Mouse (Mus musculus): ENCODE measurements around the gene Heatr4. TPM values are rescaled to one million over a fixed set of nuclear protein-coding genes. Genes with fewer than 3 reads are reported as not detected.

Gene Heatr4
- polyA plus RNA-seq, 1 experiment from 2014 or later, result 0.10 TPM

Other genes starting within 250 kb of the Heatr4 start
- 1.4 and 2.2 TPM in 2 replicates for gene Papln, start 221.2 kb downstream of the Heatr4 start, polyA plus RNA-seq (2014; fragmentation: Nextera tagmentation; extraction: Ambion mirVana)
- 34.8 and 36.5 TPM in 2 replicates for gene Numb, start 62.9 kb downstream of the Heatr4 start, polyA plus RNA-seq (2014; fragmentation: Nextera tagmentation; extraction: Ambion mirVana)
- 10.1 and 11.7 TPM in 2 replicates for gene Riox1, start 34.2 kb downstream of the Heatr4 start, polyA plus RNA-seq (2014; fragmentation: Nextera tagmentation; extraction: Ambion mirVana)
- gene Acot2, start 3.0 kb upstream of the Heatr4 start, polyA plus RNA-seq (2014; fragmentation: Nextera tagmentation; extraction: Ambion mirVana), result 27.2 and 27.3 TPM in 2 replicates
- 44.4 and 48.8 TPM in 2 replicates for gene Acot1, start 24.6 kb upstream of the Heatr4 start, polyA plus RNA-seq (2014; fragmentation: Nextera tagmentation; extraction: Ambion mirVana)
- 0.33 and 0.70 TPM in 2 replicates for gene Acot4, start 53.5 kb upstream of the Heatr4 start, polyA plus RNA-seq (2014; fragmentation: Nextera tagmentation; extraction: Ambion mirVana)
- gene Gm49366, start 54.1 kb upstream of the Heatr4 start, polyA plus RNA-seq (2014; fragmentation: Nextera tagmentation; extraction: Ambion mirVana), result not detected in 2 replicates
- gene Acot3, start 67.3 kb upstream of the Heatr4 start, polyA plus RNA-seq (2014; fragmentation: Nextera tagmentation; extraction: Ambion mirVana), result 0.29 TPM in 1 of 2 replicates, not detected in the other
- not detected in 2 replicates for gene Acot5, start 84.5 kb upstream of the Heatr4 start, polyA plus RNA-seq (2014; fragmentation: Nextera tagmentation; extraction: Ambion mirVana)
- 1.7 and 2.5 TPM in 2 replicates for gene Acot6, start 115.8 kb upstream of the Heatr4 start, polyA plus RNA-seq (2014; fragmentation: Nextera tagmentation; extraction: Ambion mirVana)
- gene Dnal1, start 129.5 kb upstream of the Heatr4 start, polyA plus RNA-seq (2014; fragmentation: Nextera tagmentation; extraction: Ambion mirVana), result 3.8 and 5.7 TPM in 2 replicates
- 0.45 and 0.90 TPM in 2 replicates for gene Pnma1, start 163.6 kb upstream of the Heatr4 start, polyA plus RNA-seq (2014; fragmentation: Nextera tagmentation; extraction: Ambion mirVana)
- 10.2 and 10.6 TPM in 2 replicates for gene Elmsan1, start 234.0 kb upstream of the Heatr4 start, polyA plus RNA-seq (2014; fragmentation: Nextera tagmentation; extraction: Ambion mirVana)